Mouse (Mus musculus) neural tube, embryonic 14.5 days (tissue): Measurements from ENCODE around the gene Pitx2. TPM values are rescaled to one million over a fixed set of nuclear protein-coding genes. Genes with fewer than 3 reads are reported as not detected.

ENCODE experiments used
- ATAC-seq: fragments of 200-750 bp; cut with Nextera tagmentation; 2 replicates; pipeline ENCODE4 v1.8.0; 2017; ENCODE audit warnings: low read depth, mild to moderate bottlenecking, moderate TSS enrichment, moderate library complexity
- H3K27ac ChIP-seq: fragments of 300-500 bp; sonication (generic); 2 replicates; pipeline ENCODE4 v1.5.1; 2014; ENCODE audit warnings: low read depth, mild to moderate bottlenecking, control low read depth, low read length, moderate library complexity, mixed read lengths
- H3K27me3 ChIP-seq: fragments of 300-500 bp; sonication (generic); 2 replicates; pipeline ENCODE4 v1.6.1; 2014; ENCODE audit warnings: low read length; ENCODE audit not compliant: control insufficient read depth, insufficient read depth
- H3K36me3 ChIP-seq: fragments of 300-500 bp; sonication (generic); 2 replicates; pipeline ENCODE4 v1.6.1; 2014; ENCODE audit warnings: low read length, mixed read lengths; ENCODE audit not compliant: control insufficient read depth, insufficient read depth
- H3K4me1 ChIP-seq: fragments of 300-500 bp; sonication (generic); 2 replicates; pipeline ENCODE4 v1.6.1; 2014; ENCODE audit warnings: low read length; ENCODE audit not compliant: control insufficient read depth, insufficient read depth
- H3K4me2 ChIP-seq: fragments of 300-500 bp; sonication (generic); 2 replicates; pipeline ENCODE4 v1.6.1; 2014; ENCODE audit warnings: mild to moderate bottlenecking, low read depth, low read length, control low read depth
- H3K4me3 ChIP-seq: fragments of 300-500 bp; sonication (generic); 2 replicates; pipeline ENCODE4 v1.5.1; 2014; ENCODE audit warnings: low read depth, low read length, control low read depth, mixed read lengths
- H3K9ac ChIP-seq: fragments of 300-500 bp; sonication (generic); replicated peaks from 2 replicates; pipeline ENCODE4 v1.6.1; 2014; ENCODE audit warnings: low read depth, mild to moderate bottlenecking, control low read depth, low read length, mixed read lengths
- H3K9me3 ChIP-seq: fragments of 300-500 bp; sonication (generic); 2 replicates; pipeline ENCODE4 v1.6.1; 2016; ENCODE audit warnings: low read length; ENCODE audit not compliant: control insufficient read depth
- WGBS: fragments of 180-500 bp; shearing (Covaris S2); extraction: QIAGEN DNeasy Blood & Tissue Kit; methylation state at CpG from one replicate; pipeline ENCODE4 v1.1.7; 2014; 5-methylcytosine and 5-hydroxymethylcytosine counted together
- polyA plus RNA-seq: library from polyadenylated mRNA; unstranded; fragments of >200 nt; fragmentation: Nextera tagmentation; extraction: Ambion mirVana; gene quantifications from 2 replicates; pipeline ENCODE4 v1.2.1, GENCODE M21; 2014

Pitx2 gene
- polyA plus RNA-seq, 1 experiment from 2014 or later: 5.0 TPM

DNA sequence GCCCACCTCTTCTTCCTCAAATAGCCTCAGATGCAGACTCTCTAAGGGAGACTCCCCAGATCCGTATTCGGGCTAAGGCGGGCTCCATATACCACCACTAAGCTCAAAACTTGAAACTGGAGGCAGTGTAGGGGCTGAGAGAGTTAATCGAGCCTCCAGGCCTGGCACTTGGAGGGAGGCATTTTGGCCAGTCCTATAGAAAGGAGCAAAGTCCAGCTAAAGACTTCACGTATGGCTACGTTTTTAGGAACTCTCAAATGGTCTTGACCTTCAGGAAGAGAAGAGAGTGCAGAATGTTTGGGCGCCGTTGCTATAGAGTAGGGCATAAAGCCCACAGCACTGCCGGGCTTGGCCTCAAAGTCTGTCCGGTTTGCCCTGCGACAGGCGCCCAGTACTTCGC is 7.1 kb downstream of the Pitx2 start:
- ATAC-seq: no peak
- H3K4me3 ChIP-seq: no peak overlapping the region
- H3K4me2 ChIP-seq: no peak overlapping the region
- H3K9ac ChIP-seq: no peak overlapping the region
- H3K27me3 ChIP-seq: peaks cover 80% of the 10 kb centered on the region
- under 1% methylated on average over 13 of the region's 13 CpGs for WGBS
- H3K9me3 ChIP-seq: no peaks in the 10 kb centered on the region
- H3K36me3 ChIP-seq: no peaks in the 10 kb centered on the region
- 0 out of 2 replicates have a peak, but pooled peaks cover 5% of the 10 kb centered on the region for H3K4me1 ChIP-seq
- no peak overlapping the region for H3K27ac ChIP-seq

DNA sequence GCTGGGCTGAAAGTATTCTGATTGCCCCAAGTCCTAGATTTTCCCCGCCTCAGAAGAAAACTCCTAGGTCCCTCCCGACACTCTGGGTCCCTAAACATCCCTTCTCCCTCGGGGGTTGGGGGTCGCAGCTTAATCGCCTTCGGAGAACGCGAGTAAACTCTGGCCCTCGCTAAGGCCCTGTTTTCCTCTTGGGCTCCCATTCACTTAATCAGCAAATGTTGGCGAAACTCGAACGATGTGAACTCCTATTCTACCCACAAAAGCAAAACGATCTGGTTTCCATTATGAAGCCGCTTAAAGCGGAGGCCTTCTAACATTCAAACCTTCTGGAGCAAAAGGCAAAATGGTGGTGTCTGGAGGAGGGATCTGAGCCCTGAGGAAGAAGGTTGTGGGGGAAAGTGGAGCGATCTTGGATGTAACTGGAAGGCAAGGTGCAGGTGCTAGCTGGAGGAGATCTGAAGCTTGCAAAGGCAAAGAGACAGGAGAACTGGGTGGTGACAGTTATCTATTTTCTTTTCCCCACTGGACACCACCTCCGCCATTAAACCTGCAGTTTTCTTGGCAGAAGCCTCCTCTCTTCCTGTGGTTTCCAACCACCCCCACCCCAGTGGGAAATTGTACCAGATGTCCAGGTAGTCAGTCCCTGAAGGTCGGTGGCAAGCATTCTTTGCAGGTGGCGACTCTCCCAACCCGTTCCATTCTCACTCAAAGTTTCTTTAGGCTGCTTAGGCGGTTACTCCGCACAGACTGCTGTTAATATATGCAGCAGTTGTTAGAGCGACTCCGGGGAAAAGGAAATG is 7.8 kb downstream of the Pitx2 start:
- no peak overlapping the region for H3K27ac ChIP-seq
- no peak overlapping the region for H3K9ac ChIP-seq
- H3K4me1 ChIP-seq: 0 out of 2 replicates have a peak, but pooled peaks cover 5% of the 10 kb centered on the region
- no peak overlapping the region for H3K4me2 ChIP-seq
- H3K9me3 ChIP-seq: no peaks in the 10 kb centered on the region
- 2% methylated on average over 24 of the region's 24 CpGs for WGBS
- ATAC-seq: no peak
- H3K27me3 ChIP-seq: peaks cover 82% of the 10 kb centered on the region
- no peaks in the 10 kb centered on the region for H3K36me3 ChIP-seq
- H3K4me3 ChIP-seq: no peak overlapping the region

DNA sequence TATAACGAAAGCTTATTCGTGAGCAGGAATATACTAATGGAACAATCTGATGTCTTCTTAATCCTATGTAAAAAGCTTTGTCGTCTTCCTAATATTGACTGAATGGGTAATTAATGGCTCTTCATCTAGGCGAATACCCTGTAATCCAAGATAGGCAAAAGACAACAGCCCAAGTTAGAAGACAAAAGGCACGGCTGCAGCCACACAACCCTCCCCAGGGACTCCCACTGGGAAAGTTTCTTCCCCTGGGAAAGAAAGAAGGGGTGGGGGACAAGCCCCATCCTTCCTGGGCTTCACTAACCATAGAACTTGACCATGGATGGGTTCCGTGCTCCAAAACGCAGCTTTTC is 8.3 kb downstream of the Pitx2 start:
- Histone ChIP-seq H3K4me3 (no peak overlapping the region), H3K27me3 (peaks cover 85% of the 10 kb centered on the region), H3K4me1 (0 out of 2 replicates have a peak, but pooled peaks cover 5% of the 10 kb centered on the region), H3K9ac (no peak overlapping the region), H3K9me3 (no peaks in the 10 kb centered on the region), H3K27ac (no peak overlapping the region), H3K4me2 (no peak overlapping the region), H3K36me3 (no peaks in the 10 kb centered on the region)
- under 1% methylated on average over 7 of the region's 7 CpGs for WGBS
- ATAC-seq: no peak

DNA sequence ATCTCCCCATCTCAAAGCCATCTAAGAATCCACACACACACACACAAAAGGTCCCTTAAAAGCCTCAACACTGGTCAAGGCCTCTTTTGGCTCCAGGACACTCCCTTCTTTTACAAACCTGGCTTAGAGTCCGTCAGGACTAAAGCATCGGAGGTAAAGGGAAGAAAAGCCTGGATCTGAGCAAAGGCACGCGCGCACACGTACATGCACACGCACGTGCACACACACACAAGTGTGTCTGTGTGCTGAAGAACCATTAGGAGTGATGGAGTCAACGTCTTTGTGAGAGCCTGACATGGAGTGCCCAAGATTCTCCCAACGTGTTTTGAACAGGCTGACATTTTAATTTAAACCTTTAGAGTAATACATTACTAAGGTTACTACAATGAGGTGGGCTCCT is 8.7 kb downstream of the Pitx2 start:
- Histone ChIP-seq H3K4me2 (no peak overlapping the region), H3K27me3 (peaks cover 83% of the 10 kb centered on the region), H3K9me3 (no peaks in the 10 kb centered on the region), H3K9ac (no peak overlapping the region), H3K36me3 (no peaks in the 10 kb centered on the region), H3K27ac (no peak overlapping the region), H3K4me1 (0 out of 2 replicates have a peak, but pooled peaks cover 5% of the 10 kb centered on the region), H3K4me3 (no peak overlapping the region)
- 2% methylated on average over 10 of the region's 10 CpGs for WGBS
- ATAC-seq: no peak

DNA sequence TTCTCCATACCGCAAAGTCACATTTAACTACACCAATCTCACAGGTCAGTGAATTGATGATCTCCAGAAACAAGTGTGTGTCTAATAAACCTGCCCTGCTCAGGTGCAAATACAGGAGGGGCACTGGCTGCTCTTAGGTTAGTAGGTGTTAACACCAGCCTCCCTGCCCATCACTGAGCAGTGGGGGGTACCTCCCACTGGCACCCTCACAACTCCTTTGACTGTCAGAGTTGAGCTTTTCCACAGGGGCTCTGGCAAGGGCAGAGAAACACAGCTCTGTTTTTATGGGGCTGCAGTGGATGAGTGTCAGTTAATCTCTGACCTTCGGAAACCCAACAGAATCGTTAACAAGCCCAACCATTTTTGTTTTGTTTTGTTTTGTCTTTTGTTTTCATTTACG is 9.6 kb downstream of the Pitx2 start:
- ATAC-seq: no peak
- Histone ChIP-seq H3K36me3 (no peaks in the 10 kb centered on the region), H3K27ac (no peak overlapping the region), H3K27me3 (peaks cover 76% of the 10 kb centered on the region), H3K9me3 (no peaks in the 10 kb centered on the region), H3K4me1 (peaks cover 6% of the 10 kb centered on the region; the same call in 1 of the 2 replicates), H3K9ac (no peak overlapping the region), H3K4me3 (no peak overlapping the region), H3K4me2 (no peak overlapping the region)
- 3% methylated on average over 4 of the region's 4 CpGs for WGBS

DNA sequence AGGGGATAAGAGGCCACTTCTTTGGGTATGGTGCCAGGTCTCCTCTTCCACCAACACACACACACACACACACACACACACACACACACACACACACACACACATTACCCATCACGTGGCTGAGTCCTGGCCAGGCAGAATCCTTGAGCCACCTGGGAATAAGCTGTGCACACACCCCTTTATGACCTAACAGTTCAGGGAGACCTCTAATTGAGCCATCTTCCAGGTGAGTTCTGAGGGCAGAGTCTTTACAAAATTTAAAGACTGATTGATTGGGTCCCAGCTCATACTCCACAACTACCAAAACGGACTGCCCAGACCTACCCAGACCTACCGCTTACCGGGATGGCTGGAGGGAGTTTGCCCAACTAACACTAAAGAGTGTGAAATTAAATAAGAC is 10.1 kb downstream of the Pitx2 start:
- no peaks in the 10 kb centered on the region for H3K36me3 ChIP-seq
- no peak for ATAC-seq
- H3K4me2 ChIP-seq: no peak overlapping the region
- peaks cover 76% of the 10 kb centered on the region for H3K27me3 ChIP-seq
- no peak overlapping the region for H3K9ac ChIP-seq
- H3K9me3 ChIP-seq: no peaks in the 10 kb centered on the region
- H3K4me3 ChIP-seq: no peak overlapping the region
- H3K4me1 ChIP-seq: peaks cover 4% of the 10 kb centered on the region; the same call in 1 of the 2 replicates
- no peak overlapping the region for H3K27ac ChIP-seq
- 0% methylated on average over 4 of the region's 4 CpGs for WGBS

DNA sequence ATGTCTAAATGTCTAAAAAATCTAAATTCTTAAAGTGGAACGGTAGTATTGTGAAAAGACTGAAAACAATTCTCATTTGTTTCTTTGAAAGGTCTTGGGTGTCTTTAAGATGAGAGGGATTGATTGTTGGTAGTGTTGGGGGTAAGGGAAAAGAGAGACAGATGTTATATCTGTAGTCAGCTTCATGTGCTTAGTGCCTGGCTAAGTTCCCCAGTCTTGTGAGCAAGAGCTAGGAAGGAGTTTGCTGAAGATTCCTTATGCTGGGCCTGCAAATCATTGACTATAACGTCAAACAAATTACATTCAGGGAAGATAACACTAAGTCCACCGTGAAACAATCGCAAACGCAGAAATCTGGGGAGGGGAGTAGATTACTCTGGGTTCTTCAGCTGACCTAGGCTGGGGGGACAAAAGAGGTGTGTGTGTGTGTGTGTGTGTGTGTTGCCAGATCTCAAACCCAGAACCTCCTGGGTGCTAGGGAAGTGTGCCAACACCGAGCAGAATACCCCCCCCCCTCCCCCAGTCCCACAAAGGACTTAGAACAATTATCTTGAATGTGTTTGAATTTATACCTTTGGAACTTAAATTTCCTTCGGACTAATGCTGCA is 12.5 kb downstream of the Pitx2 start:
- H3K4me1 ChIP-seq: peaks cover 4% of the 10 kb centered on the region; the same call in 1 of the 2 replicates
- no peak overlapping the region for H3K27ac ChIP-seq
- WGBS: 2% methylated on average over 7 of the region's 7 CpGs
- H3K4me3 ChIP-seq: no peak overlapping the region
- ATAC-seq: no peak
- peaks cover 59% of the 10 kb centered on the region for H3K27me3 ChIP-seq
- H3K4me2 ChIP-seq: no peak overlapping the region
- no peak overlapping the region for H3K9ac ChIP-seq
- no peaks in the 10 kb centered on the region for H3K9me3 ChIP-seq
- no peaks in the 10 kb centered on the region for H3K36me3 ChIP-seq

DNA sequence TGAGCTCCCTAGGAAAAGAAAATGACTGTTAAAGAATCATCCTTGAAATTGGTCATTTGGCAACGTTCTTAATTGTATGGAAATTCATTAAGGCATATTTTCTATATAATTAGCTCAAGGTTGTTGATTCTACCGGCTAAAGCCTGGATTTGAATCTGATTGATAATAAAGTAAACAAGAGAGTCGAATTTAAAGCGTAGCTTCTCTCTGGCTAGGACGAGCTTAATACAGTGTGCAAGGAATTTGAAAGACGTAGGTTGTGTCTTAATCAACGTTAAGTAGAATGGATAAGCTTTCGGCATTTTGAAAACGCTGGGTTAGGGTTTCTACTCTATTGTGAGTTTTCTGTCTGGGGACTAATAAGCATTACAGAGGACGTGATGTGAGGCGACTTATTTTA is 13.1 kb downstream of the Pitx2 start:
- 1% methylated on average over 11 of the region's 11 CpGs for WGBS
- no peaks in the 10 kb centered on the region for H3K9me3 ChIP-seq
- no peak overlapping the region for H3K27ac ChIP-seq
- H3K27me3 ChIP-seq: peaks cover 53% of the 10 kb centered on the region
- H3K36me3 ChIP-seq: no peaks in the 10 kb centered on the region
- no peak overlapping the region for H3K4me2 ChIP-seq
- no peak overlapping the region for H3K9ac ChIP-seq
- H3K4me3 ChIP-seq: no peak overlapping the region
- no peak for ATAC-seq
- H3K4me1 ChIP-seq: peaks cover 4% of the 10 kb centered on the region; the same call in 1 of the 2 replicates

DNA sequence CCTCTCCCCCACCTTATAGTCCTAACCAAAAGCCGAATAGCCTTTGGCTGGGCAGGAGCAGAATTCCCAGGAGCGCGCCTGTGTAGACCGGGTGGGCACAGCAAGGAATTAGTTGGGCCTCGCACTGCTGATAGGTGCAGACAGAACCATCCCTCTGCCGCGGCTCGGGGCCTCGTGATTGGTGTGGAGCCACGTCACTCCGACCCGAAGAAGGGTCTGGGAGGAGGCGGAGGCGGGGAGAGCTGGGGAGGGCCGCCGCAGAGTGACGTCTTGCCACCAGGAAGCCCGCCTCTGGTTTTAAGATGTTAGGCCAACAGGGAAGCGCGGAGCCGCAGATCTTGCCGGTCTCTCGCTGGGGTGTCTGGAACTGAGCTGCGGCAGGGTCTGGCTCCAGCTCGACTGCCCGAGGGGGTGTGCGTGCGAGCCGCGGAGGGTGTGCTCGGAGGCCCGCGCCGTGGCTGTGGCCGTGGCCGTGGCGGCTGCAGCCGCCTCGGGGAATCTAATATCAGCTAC is 14.0 kb downstream of the Pitx2 start:
- no peaks in the 10 kb centered on the region for H3K36me3 ChIP-seq
- H3K27me3 ChIP-seq: peaks cover 54% of the 10 kb centered on the region
- H3K27ac ChIP-seq: no peak overlapping the region

More for the DNA sequence above, 14.0 kb downstream of the Pitx2 start:
- no peak overlapping the region for H3K9ac ChIP-seq
- peaks cover 4% of the 10 kb centered on the region; the same call in 1 of the 2 replicates for H3K4me1 ChIP-seq
- ATAC-seq: peak; percentile 89
- peak overlapping the region; percentile 23 for H3K4me3 ChIP-seq
- 0% methylated on average over 39 of the region's 39 CpGs for WGBS
- H3K4me2 ChIP-seq: peak overlapping the region; percentile 49
- no peaks in the 10 kb centered on the region for H3K9me3 ChIP-seq
